In the genomic region with DNA sequence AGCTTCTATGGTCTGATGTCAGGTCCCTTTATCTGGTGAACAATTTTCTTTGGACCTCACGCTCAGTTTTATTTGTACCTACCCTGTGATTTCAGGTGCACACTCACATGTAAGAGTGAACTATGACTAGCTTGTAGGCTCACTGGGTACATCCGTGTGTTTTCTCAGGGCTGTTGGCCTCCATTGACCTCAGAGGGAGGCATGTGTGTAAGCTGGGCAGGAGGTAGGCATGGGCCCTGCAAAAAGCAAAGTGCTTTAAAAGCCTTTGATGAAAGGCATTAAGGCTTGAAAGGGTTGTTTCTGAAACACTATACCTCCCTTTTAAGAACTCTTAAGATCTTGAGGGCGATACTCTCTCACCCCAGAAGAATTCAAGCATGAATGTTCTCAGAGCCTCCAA, we compare ENCODE assay signal across 24 mouse cellular contexts.
A peak's percentile ranks its signal among the peaks of the same experiment; 100 is the strongest.
DNase-seq lines count a peak whose midpoint lies in the region; ATAC-seq and TF ChIP-seq lines count a peak whose summit lies in the region.
"Had no signal": no experiment of that assay in that cellular context is flagged by ENCODE, and none has a peak within 500 bp of the region (broad histone marks: within the 10 kb centered on the region; RNA-seq: fewer than 3 reads in every experiment).

No protein-coding gene starts in this region.

- TF ChIP-seq CTCF in kidney, postnatal 0 days (IDR thresholded peaks at IDR 0.05; ENCODE audit: low read depth): no peak
- TF ChIP-seq CTCF in layer of hippocampus, adult 2 months (conservative IDR thresholded peaks at IDR 0.05): no peak

- no peak overlapping the region; the same call in 1 of the 2 replicates for H3K27ac ChIP-seq in kidney, embryonic 14.5 days (ENCODE audit: low read depth, low read length)
- no peak overlapping the region for H3K27ac ChIP-seq in kidney, postnatal 0 days
- H3K27ac ChIP-seq in embryonic facial prominence, embryonic 14.5 days (replicated peaks; ENCODE audit: low read depth, low read length): no peak overlapping the region
- H3K27ac ChIP-seq in layer of hippocampus, adult 2 months: no peak overlapping the region
- H3K27ac ChIP-seq: embryonic facial prominence, embryonic 13.5 days; forebrain, embryonic 10.5 days; forebrain, embryonic 13.5 days; gastrocnemius, adult 2 months; hindbrain, embryonic 12.5 days; hindbrain, embryonic 15.5 days had no signal

- no peak overlapping the region for H3K9ac ChIP-seq in kidney, embryonic 14.5 days (ENCODE audit: low read depth, low read length)
- no peak overlapping the region for H3K9ac ChIP-seq in kidney, postnatal 0 days (ENCODE audit: low read depth, low read length)
- H3K9ac ChIP-seq in embryonic facial prominence, embryonic 14.5 days (ENCODE audit: low read depth, low read length): no peak overlapping the region
- H3K9ac ChIP-seq: embryonic facial prominence, embryonic 13.5 days; forebrain, embryonic 13.5 days; hindbrain, embryonic 12.5 days; hindbrain, embryonic 15.5 days had no signal

- H3K36me3 ChIP-seq in kidney, embryonic 14.5 days (ENCODE audit: control insufficient read depth, insufficient read depth, low read length): no peaks in the 10 kb centered on the region
- no peaks in the 10 kb centered on the region for H3K36me3 ChIP-seq in kidney, postnatal 0 days (ENCODE audit: insufficient read depth, low read length)
- H3K36me3 ChIP-seq in embryonic facial prominence, embryonic 14.5 days (ENCODE audit: control insufficient read depth, insufficient read depth, low read length): no peaks in the 10 kb centered on the region
- H3K36me3 ChIP-seq: embryonic facial prominence, embryonic 13.5 days; forebrain, embryonic 10.5 days; hindbrain, embryonic 12.5 days; hindbrain, embryonic 15.5 days had no signal

- H3K4me1 ChIP-seq in kidney, embryonic 14.5 days (ENCODE audit: control insufficient read depth, insufficient read depth, low read length): no peaks in the 10 kb centered on the region
- no peaks in the 10 kb centered on the region for H3K4me1 ChIP-seq in kidney, postnatal 0 days (replicated peaks; ENCODE audit: insufficient read depth, low read length)
- H3K4me1 ChIP-seq in embryonic facial prominence, embryonic 14.5 days (ENCODE audit: control insufficient read depth, insufficient read depth, low read length): no peaks in the 10 kb centered on the region
- H3K4me1 ChIP-seq: embryonic facial prominence, embryonic 13.5 days; forebrain, embryonic 13.5 days; hindbrain, embryonic 12.5 days; hindbrain, embryonic 15.5 days had no signal

- peak; percentile 83 for ATAC-seq in kidney, embryonic 14.5 days (ENCODE audit: low FRiP score, low TSS enrichment)
- ATAC-seq in kidney, postnatal 0 days (replicated peaks; ENCODE audit: low FRiP score, low read depth): peak; percentile 46; the same call in 1 of the 2 replicates
- peak; percentile 63; the same call in 1 of the 2 replicates for ATAC-seq in embryonic facial prominence, embryonic 14.5 days (ENCODE audit: low read depth)
- ATAC-seq: activated CD4-positive, CD25-positive, alpha-beta regulatory T cell, adult 4 months; forebrain, embryonic 13.5 days; forebrain, embryonic 16.5 days had no signal

- peak; percentile 10 for DNase-seq in embryo, embryonic 10.5 days (ENCODE audit: low spot score)
- DNase-seq in embryo, embryonic 9.5 days (ENCODE audit: extremely low spot score): no peak
- DNase-seq in kidney, postnatal 10 days: no peak
- DNase-seq in kidney, postnatal 0 days (ENCODE audit: low spot score): peak; percentile 57
- no peak for DNase-seq in kidney, adult 9 months
- peak; percentile 8 for DNase-seq in embryonic facial prominence, embryonic 14.5 days (ENCODE audit: low spot score)
- DNase-seq in layer of hippocampus, adult 2 months (ENCODE audit: low spot score in 2 of 2): no peak
- DNase-seq: adrenal gland, adult 8-10 months; adrenal gland, postnatal 25 days; cerebellum, adult 11-12 months; cerebellum, adult 8-10 months; cerebellum, postnatal 10 days; cerebellum, postnatal 36 days; gastrocnemius, adult 2 months; gastrocnemius, postnatal 14 days had no signal

- no peaks in the 10 kb centered on the region for H3K9me3 ChIP-seq in kidney, embryonic 14.5 days (ENCODE audit: control insufficient read depth, low read length)
- H3K9me3 ChIP-seq in kidney, postnatal 0 days (replicated peaks; ENCODE audit: low read length): no peaks in the 10 kb centered on the region
- H3K9me3 ChIP-seq in embryonic facial prominence, embryonic 14.5 days (ENCODE audit: control insufficient read depth, low read length): no peaks in the 10 kb centered on the region
- H3K9me3 ChIP-seq: embryonic facial prominence, embryonic 13.5 days; forebrain, embryonic 10.5 days; forebrain, embryonic 13.5 days; hindbrain, embryonic 12.5 days; hindbrain, embryonic 15.5 days had no signal

- WGBS in kidney, embryonic 14.5 days: 23% methylated on average over 3 of the region's 3 CpGs
- 24% methylated on average over 3 of the region's 3 CpGs for WGBS in kidney, postnatal 0 days
- WGBS in embryonic facial prominence, embryonic 14.5 days: 46% methylated on average over 3 of the region's 3 CpGs

- H3K4me2 ChIP-seq in kidney, embryonic 14.5 days (replicated peaks; ENCODE audit: low read depth, low read length): no peak overlapping the region
- H3K4me2 ChIP-seq in kidney, postnatal 0 days (ENCODE audit: low read length): no peak overlapping the region
- H3K4me2 ChIP-seq in embryonic facial prominence, embryonic 14.5 days (ENCODE audit: low read depth, low read length): no peak overlapping the region
- H3K4me2 ChIP-seq: embryonic facial prominence, embryonic 13.5 days; forebrain, embryonic 13.5 days; heart, embryonic 11.5 days; hindbrain, embryonic 12.5 days; hindbrain, embryonic 15.5 days had no signal

- no peaks in the 10 kb centered on the region for H3K27me3 ChIP-seq in kidney, embryonic 14.5 days (ENCODE audit: control insufficient read depth, insufficient read depth, low read length)
- no peaks in the 10 kb centered on the region for H3K27me3 ChIP-seq in kidney, postnatal 0 days (ENCODE audit: insufficient read depth, low read length)
- no peaks in the 10 kb centered on the region for H3K27me3 ChIP-seq in embryonic facial prominence, embryonic 14.5 days (replicated peaks; ENCODE audit: control insufficient read depth, insufficient read depth, low read length)
- H3K27me3 ChIP-seq: forebrain, embryonic 13.5 days; hindbrain, embryonic 12.5 days; hindbrain, embryonic 15.5 days had no signal

- H3K4me3 ChIP-seq in kidney, embryonic 14.5 days (ENCODE audit: low read length): no peak overlapping the region
- no peak overlapping the region for H3K4me3 ChIP-seq in kidney, postnatal 0 days (replicated peaks; ENCODE audit: low read depth, low read length)
- H3K4me3 ChIP-seq in embryonic facial prominence, embryonic 14.5 days (ENCODE audit: low read depth, low read length): no peak overlapping the region
- H3K4me3 ChIP-seq in layer of hippocampus, adult 2 months: no peak overlapping the region
- H3K4me3 ChIP-seq: embryonic facial prominence, embryonic 13.5 days; forebrain, embryonic 10.5 days; forebrain, embryonic 13.5 days; gastrocnemius, adult 2 months; hindbrain, embryonic 12.5 days; hindbrain, embryonic 15.5 days had no signal

Comparison
In these comparisons a context has a peak if more than half of its experiments do, and no peak if none do; other contexts are left out.
1. DNase-seq: peak in embryo, embryonic 10.5 days (single experiment), kidney, postnatal 0 days (single experiment) and embryonic facial prominence, embryonic 14.5 days (single experiment); none in embryo, embryonic 9.5 days (single experiment), kidney, postnatal 10 days (single experiment), kidney, adult 9 months (single experiment) and layer of hippocampus, adult 2 months (0 of 2).
2. Peak in every context shown above with its lines, with median percentiles within 50 percentile points of each other: ATAC-seq.